Mouse (Mus musculus) adrenal gland, postnatal 36 days (tissue): Measurements from ENCODE around the gene Naa11. TPM values are rescaled to one million over a fixed set of nuclear protein-coding genes. Genes with fewer than 3 reads are reported as not detected.

Experiments used
- DNase-seq, 2 experiments: peaks; one replicate each; pipeline ENCODE4 v3.0.0; 2021; ENCODE audit warnings: mixed read lengths in 1 of 2
- total RNA-seq, 2 experiments: library from RNA; stranded (reverse); gene quantifications; 2 replicates each; pipeline ENCODE4 v1.2.3; 2021

The Naa11 gene
- total RNA-seq, 2 experiments from 2014 or later: not detected

- no peak for DNase-seq
Measured at GRCm38 (mm10) chr5:97345129-97345528, 47.0 kb downstream of the Naa11 start.

GRCm38 (mm10) chr5:97344144-97344543 is 48.0 kb downstream of the Naa11 start:
- no peak for DNase-seq

- DNase-seq: no peak
Measured at GRCm38 (mm10) chr5:97334794-97335193, 57.4 kb downstream of the Naa11 start.

Other genes with a start within 250 kb of the Naa11 start
- gene Gk2, start 64.6 kb upstream of the Naa11 start, total RNA-seq: not detected